Mouse (Mus musculus) kidney, adult 8-10 months (tissue): ENCODE data around the gene Zfp827.
A peak's percentile ranks its signal among the peaks of the same experiment; 100 is the strongest.

Experiments used
- DNase-seq, 2 experiments: peaks; one replicate each; pipeline ENCODE4 v3.0.0; 2022

The Zfp827 gene

GRCm38 (mm10) chr8:79160302-79160701 is 132.1 kb downstream of the Zfp827 start:
- DNase-seq = peak; percentile 62 to 66

GRCm38 (mm10) chr8:79161172-79161778 is 133.0 kb downstream of the Zfp827 start:
- DNase-seq = no peak

GRCm38 (mm10) chr8:79162533-79163308 is 134.5 kb downstream of the Zfp827 start:
- DNase-seq = peak; percentile 95 to 96

- DNase-seq = no peak
Measured at GRCm38 (mm10) chr8:79164336-79164735, 136.1 kb downstream of the Zfp827 start.

GRCm38 (mm10) chr8:79165276-79165675 is 137.0 kb downstream of the Zfp827 start:
- DNase-seq = no peak

- DNase-seq = no peak
Measured at GRCm38 (mm10) chr8:79173606-79174005, 145.4 kb downstream of the Zfp827 start.

GRCm38 (mm10) chr8:79175991-79176390 is 147.8 kb downstream of the Zfp827 start:
- no peak for DNase-seq

GRCm38 (mm10) chr8:79179678-79180077 is 151.4 kb downstream of the Zfp827 start:
- DNase-seq = no peak

GRCm38 (mm10) chr8:79185488-79185887 is 157.3 kb downstream of the Zfp827 start:
- no peak for DNase-seq

GRCm38 (mm10) chr8:79190071-79190470 is 161.8 kb downstream of the Zfp827 start:
- DNase-seq = no peak

- DNase-seq = no peak
Measured at GRCm38 (mm10) chr8:79196481-79196880, 168.2 kb downstream of the Zfp827 start.

- no peak for DNase-seq
Measured at GRCm38 (mm10) chr8:79198675-79199074, 170.4 kb downstream of the Zfp827 start.

GRCm38 (mm10) chr8:79201446-79202147 is 173.4 kb downstream of the Zfp827 start:
- no peak for DNase-seq

GRCm38 (mm10) chr8:79206895-79207294 is 178.7 kb downstream of the Zfp827 start:
- peak in 1 of 2 experiments; percentile 25 for DNase-seq

- no peak for DNase-seq
Measured at GRCm38 (mm10) chr8:79208181-79208580, 179.9 kb downstream of the Zfp827 start.

GRCm38 (mm10) chr8:79208691-79209640 is 180.7 kb downstream of the Zfp827 start:
- peak; percentile 7 to 20 for DNase-seq

GRCm38 (mm10) chr8:79209641-79210358 is 181.6 kb downstream of the Zfp827 start:
- DNase-seq = no peak

- DNase-seq = no peak
Measured at GRCm38 (mm10) chr8:79211630-79212029, 183.4 kb downstream of the Zfp827 start.

- no peak for DNase-seq
Measured at GRCm38 (mm10) chr8:79222106-79222751, 194.0 kb downstream of the Zfp827 start.

- DNase-seq = no peak
Measured at GRCm38 (mm10) chr8:79222752-79223141, 194.5 kb downstream of the Zfp827 start.

- no peak for DNase-seq
Measured at GRCm38 (mm10) chr8:79224363-79224762, 196.1 kb downstream of the Zfp827 start.
